Mouse (Mus musculus) stomach, embryonic 14.5 days (tissue): ENCODE data around the gene Golga4. TPM values are rescaled to one million over a fixed set of nuclear protein-coding genes. Genes with fewer than 3 reads are reported as not detected.

Source experiments
- ATAC-seq: fragments of 200-750 bp; cut with Nextera tagmentation; 2 replicates; pipeline ENCODE4 v1.8.0; 2017; ENCODE audit warnings: low read depth, moderate TSS enrichment; ENCODE audit not compliant: insufficient number of reproducible peaks, insufficient read depth, low FRiP score
- H3K27ac ChIP-seq: fragments of 300-500 bp; sonication (generic); 2 replicates; pipeline ENCODE4 v1.5.1; 2014; ENCODE audit warnings: mild to moderate bottlenecking, low read length, moderate library complexity, mixed read lengths
- H3K27me3 ChIP-seq: fragments of 300-500 bp; sonication (generic); 2 replicates; pipeline ENCODE4 v1.6.1; 2014; ENCODE audit warnings: low read length, control low read depth, mixed read lengths; ENCODE audit not compliant: control insufficient read depth, insufficient read depth
- H3K36me3 ChIP-seq: fragments of 300-500 bp; sonication (generic); 2 replicates; pipeline ENCODE4 v1.6.1; 2014; ENCODE audit warnings: mild to moderate bottlenecking, control low read depth, low read length, moderate library complexity, mixed read lengths; ENCODE audit not compliant: control insufficient read depth, insufficient read depth
- H3K4me1 ChIP-seq: fragments of 300-500 bp; sonication (generic); 2 replicates; pipeline ENCODE4 v1.6.1; 2014; ENCODE audit warnings: low read length, control low read depth, mixed read lengths; ENCODE audit not compliant: control insufficient read depth, insufficient read depth
- H3K4me2 ChIP-seq: fragments of 300-500 bp; sonication (generic); replicated peaks from 2 replicates; pipeline ENCODE4 v1.6.1; 2014; ENCODE audit warnings: low read depth, low read length, control low read depth
- H3K4me3 ChIP-seq: fragments of 300-500 bp; sonication (generic); 2 replicates; pipeline ENCODE4 v1.5.1; 2014; ENCODE audit warnings: low read depth, low read length, control low read depth
- H3K9ac ChIP-seq: fragments of 300-500 bp; sonication (generic); replicated peaks from 2 replicates; pipeline ENCODE4 v1.6.1; 2014; ENCODE audit warnings: low read depth, mild to moderate bottlenecking, control low read depth, low read length, moderate library complexity, mixed read lengths
- H3K9me3 ChIP-seq: fragments of 300-500 bp; sonication (generic); 2 replicates; pipeline ENCODE4 v1.6.1; 2016; ENCODE audit warnings: low read depth, low read length, control low read depth; ENCODE audit not compliant: control insufficient read depth
- WGBS: fragments of 180-500 bp; shearing (Covaris S2); extraction: QIAGEN DNeasy Blood & Tissue Kit; methylation state at CpG from one replicate; pipeline ENCODE4 v1.1.7; 2014; 5-methylcytosine and 5-hydroxymethylcytosine counted together
- polyA plus RNA-seq: library from polyadenylated mRNA; unstranded; fragments of >200 nt; fragmentation: Nextera tagmentation; extraction: Ambion mirVana; gene quantifications from 2 replicates; pipeline ENCODE4 v1.2.1, GENCODE M21; 2014

Golga4 gene
- polyA plus RNA-seq, 1 experiment from 2014 or later: 73.4 TPM

DNA sequence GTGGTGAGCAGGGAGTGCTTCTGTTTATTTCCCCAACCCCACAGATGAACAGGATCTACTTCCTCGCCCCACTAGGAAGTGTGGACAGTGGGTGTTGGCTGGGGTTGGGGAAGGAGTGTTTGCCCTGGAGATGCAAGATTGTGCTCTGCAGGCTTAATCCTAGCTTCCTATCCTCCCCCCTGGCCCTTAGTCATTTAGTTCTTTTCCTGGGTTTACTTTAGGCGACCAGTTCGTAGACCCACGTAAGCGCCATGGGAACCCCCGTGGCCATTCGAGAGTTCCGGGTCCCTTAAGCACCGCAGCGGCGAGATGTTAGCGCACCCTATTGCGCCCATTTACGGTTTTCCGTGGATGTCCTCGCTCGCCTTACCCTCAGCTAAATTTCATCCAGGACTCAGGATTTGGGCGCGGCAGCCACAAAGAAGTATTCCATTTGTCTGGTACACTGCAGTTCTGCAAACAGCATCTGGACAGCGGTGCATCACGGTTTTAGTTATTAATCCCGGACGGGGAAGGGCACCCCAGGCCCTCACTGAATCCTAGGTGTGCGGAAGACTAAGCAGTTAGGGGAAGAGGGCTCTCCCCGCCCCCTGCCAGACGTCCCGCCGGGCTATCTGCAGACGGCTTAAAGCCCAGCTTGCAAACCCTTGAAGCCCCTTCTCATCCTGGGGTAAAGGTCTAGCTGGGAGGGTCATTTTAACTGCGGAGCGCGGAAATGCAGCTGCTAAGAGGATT lies 19.5 kb upstream of the Golga4 start:
- H3K9ac ChIP-seq: no peak overlapping the region
- H3K27ac ChIP-seq: no peak overlapping the region
- peaks cover 13% of the 10 kb centered on the region; the same call in 1 of the 2 replicates for H3K4me1 ChIP-seq
- no peak for ATAC-seq
- H3K4me2 ChIP-seq: no peak overlapping the region
- H3K27me3 ChIP-seq: peaks cover 57% of the 10 kb centered on the region
- peak overlapping the region; percentile 3; the same call in 1 of the 2 replicates for H3K4me3 ChIP-seq
- no peaks in the 10 kb centered on the region for H3K36me3 ChIP-seq
- WGBS: 2% methylated on average over 32 of the region's 32 CpGs
- H3K9me3 ChIP-seq: no peaks in the 10 kb centered on the region

DNA sequence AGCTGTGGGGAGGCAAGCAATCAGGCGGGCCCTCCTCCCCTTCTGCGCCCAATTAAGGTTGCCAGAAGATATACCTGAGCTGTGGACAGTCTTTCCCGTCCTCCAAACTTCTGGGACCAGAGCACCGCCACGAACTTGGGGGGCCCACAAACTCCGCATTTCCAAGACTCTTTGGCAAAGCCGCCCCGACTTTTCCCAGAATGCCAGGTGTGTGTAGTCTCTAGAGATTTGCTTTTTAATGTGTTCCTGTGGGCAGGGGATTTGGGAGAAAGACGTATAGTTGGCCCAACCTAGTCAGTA lies 19.0 kb upstream of the Golga4 start:
- Histone ChIP-seq H3K27ac (no peak overlapping the region), H3K4me3 (peak overlapping the region; percentile 3; the same call in 1 of the 2 replicates), H3K27me3 (peaks cover 52% of the 10 kb centered on the region), H3K9ac (no peak overlapping the region), H3K9me3 (no peaks in the 10 kb centered on the region), H3K4me1 (peaks cover 13% of the 10 kb centered on the region; the same call in 1 of the 2 replicates), H3K4me2 (no peak overlapping the region), H3K36me3 (no peaks in the 10 kb centered on the region)
- under 1% methylated on average over 9 of the region's 9 CpGs for WGBS
- no peak for ATAC-seq

DNA sequence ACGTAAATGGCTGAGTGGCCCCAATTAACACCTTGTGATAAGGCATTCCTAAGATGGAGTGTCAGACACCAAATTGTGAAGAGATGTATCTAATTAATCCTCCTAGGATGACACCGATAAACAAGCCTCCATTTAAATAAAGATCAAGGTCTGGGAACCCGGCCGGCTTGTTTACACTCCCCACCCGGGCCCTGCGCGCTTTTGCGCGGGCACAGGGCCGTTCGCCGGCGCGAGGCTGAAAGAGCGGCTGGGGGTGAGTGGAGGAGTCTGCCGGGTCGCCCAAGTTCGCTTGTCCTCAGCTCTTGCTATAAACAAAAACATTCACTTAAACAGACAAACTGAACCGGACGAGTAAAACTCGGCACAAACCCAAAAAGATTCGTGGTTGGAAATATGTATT lies 18.4 kb upstream of the Golga4 start:
- H3K4me1 ChIP-seq: peaks cover 13% of the 10 kb centered on the region; the same call in 1 of the 2 replicates
- H3K27ac ChIP-seq: no peak overlapping the region
- H3K9ac ChIP-seq: no peak overlapping the region
- peaks cover 47% of the 10 kb centered on the region for H3K27me3 ChIP-seq
- WGBS: under 1% methylated on average over 22 of the region's 22 CpGs
- H3K36me3 ChIP-seq: no peaks in the 10 kb centered on the region
- H3K4me2 ChIP-seq: peak overlapping the region; percentile 42
- no peaks in the 10 kb centered on the region for H3K9me3 ChIP-seq
- H3K4me3 ChIP-seq: peak overlapping the region; percentile 25
- ATAC-seq: no peak

DNA sequence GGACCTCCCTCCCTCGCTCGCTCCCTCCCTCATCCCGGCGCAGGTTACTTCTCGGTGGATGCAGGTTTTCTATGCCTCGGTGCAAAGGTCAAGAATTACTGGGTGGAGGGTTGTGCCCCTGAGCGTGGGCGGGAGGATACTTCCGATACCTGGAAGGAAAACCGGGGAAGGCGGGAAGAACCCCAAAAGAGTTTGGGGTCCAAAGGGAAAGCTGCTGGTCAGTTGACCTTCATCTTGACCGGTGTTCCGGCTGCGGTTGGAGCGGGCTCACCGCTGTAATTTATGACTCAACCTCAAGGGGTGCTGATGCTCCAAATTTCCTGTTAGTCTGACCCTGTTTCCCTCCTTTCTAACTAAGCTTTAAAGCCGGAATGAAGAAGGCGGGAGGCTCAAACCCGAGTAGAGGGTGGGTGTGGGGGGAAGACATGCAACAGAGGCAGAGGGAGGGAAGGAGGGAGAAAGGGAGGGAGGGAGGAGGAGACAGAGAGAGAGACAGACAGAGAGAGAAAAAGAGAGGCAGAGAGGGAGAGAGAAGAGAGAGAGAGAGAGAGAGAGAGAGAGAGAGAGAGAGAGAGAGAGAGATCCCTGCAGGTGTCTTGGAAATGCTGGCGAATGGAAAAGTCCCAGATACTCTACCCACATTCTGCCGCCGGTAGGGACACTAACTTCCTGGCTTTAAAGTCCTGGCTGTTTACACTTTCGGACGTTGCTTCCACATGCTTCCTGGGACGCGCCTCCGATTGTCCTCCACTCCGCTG lies 17.8 kb upstream of the Golga4 start:
- peak overlapping the region; percentile 42 for H3K4me2 ChIP-seq
- H3K36me3 ChIP-seq: no peaks in the 10 kb centered on the region
- peaks cover 13% of the 10 kb centered on the region; the same call in 1 of the 2 replicates for H3K4me1 ChIP-seq
- no peak overlapping the region for H3K27ac ChIP-seq
- H3K9ac ChIP-seq: no peak overlapping the region
- WGBS: under 1% methylated on average over 28 of the region's 28 CpGs
- H3K4me3 ChIP-seq: peak overlapping the region; percentile 25
- H3K9me3 ChIP-seq: no peaks in the 10 kb centered on the region
- peaks cover 43% of the 10 kb centered on the region for H3K27me3 ChIP-seq
- ATAC-seq: peak; percentile 40; the same call in 1 of the 2 replicates

DNA sequence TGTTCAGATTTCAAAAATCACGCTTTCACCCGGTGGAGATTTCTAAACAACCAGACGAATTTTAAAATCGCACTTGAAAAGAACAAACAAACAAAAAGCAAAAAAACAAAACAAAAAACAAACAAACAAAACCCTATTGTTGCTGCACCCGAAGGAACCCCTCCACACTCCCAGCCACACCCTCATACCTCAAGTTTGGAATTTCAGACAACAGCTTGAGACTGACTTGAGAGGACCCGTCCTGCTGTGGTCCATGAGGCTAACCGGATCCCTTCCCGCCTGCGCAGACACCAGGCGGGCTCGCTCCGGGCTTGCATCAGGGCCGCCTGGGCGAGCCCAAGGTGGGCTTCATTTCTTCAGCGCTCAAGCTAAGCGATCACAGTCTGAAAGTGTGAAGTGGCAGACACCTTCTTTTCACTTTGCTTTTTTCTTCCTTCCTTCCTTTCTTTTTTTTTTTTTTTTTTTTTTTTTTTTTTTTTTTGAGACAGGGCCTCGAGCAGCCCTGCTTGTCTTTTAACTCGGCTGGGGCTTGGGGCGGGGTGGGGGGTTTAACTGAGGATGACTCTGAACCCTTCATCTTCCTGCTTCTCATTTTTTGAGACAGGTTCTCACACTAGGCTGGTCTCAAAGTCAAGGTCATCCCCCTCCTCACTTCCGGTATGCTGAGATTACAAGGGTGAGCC lies 17.0 kb upstream of the Golga4 start:
- Histone ChIP-seq H3K4me1 (peaks cover 13% of the 10 kb centered on the region; the same call in 1 of the 2 replicates), H3K4me3 (peak overlapping the region; percentile 25), H3K4me2 (peak overlapping the region; percentile 42), H3K9ac (no peak overlapping the region), H3K36me3 (no peaks in the 10 kb centered on the region), H3K27ac (no peak overlapping the region), H3K9me3 (no peaks in the 10 kb centered on the region), H3K27me3 (peaks cover 36% of the 10 kb centered on the region)
- WGBS: under 1% methylated on average over 20 of the region's 20 CpGs
- ATAC-seq: no peak

DNA sequence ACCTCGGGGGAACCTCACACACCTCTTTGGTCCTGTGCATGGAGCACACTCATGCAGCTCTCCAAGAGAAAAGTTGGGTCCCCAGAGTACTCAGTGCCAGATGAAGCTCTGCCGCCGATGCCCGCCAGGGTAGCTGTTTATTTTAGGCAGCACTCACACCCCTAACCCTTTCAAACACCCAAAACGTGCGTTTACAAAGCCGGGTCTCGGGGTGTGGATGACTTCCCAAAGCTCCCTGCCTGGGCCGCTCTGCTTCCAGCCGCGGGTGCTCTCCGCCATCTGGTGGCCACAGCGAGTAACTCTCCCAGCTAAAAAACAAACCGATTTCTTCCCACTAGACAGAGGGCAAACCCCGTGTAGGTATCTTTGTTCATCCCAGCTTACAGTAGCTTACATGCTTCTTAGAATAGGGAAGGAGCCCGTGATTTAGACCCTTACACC lies 16.5 kb upstream of the Golga4 start:
- Histone ChIP-seq H3K9ac (no peak overlapping the region), H3K27ac (no peak overlapping the region), H3K27me3 (peaks cover 31% of the 10 kb centered on the region), H3K4me2 (peak overlapping the region; percentile 42), H3K4me3 (peak overlapping the region; percentile 25), H3K9me3 (no peaks in the 10 kb centered on the region), H3K4me1 (peaks cover 13% of the 10 kb centered on the region; the same call in 1 of the 2 replicates), H3K36me3 (no peaks in the 10 kb centered on the region)
- ATAC-seq: peak; percentile 67
- WGBS: under 1% methylated on average over 16 of the region's 16 CpGs

DNA sequence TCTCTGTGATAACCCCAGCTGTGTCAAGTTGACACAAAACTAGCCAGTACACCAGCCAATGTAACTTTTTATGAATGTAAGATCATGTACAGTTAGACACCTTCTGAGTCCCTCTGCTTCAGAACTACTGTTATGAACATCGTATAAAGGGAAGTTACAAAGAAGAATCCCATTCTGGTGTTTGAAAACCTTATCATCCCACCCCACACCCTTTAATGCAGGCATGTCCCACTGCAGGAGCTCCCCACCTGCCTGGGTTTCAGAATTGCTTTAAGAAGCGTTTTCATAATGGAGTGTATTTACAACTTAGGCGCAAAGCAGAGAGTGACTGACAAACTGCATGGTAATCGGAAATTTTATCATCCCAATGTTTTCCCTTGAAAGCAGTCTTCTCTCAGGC lies 14.9 kb upstream of the Golga4 start:
- no peak overlapping the region for H3K27ac ChIP-seq
- no peak overlapping the region for H3K9ac ChIP-seq
- H3K4me3 ChIP-seq: no peak overlapping the region
- ATAC-seq: no peak
- no peak overlapping the region for H3K4me2 ChIP-seq
- H3K9me3 ChIP-seq: no peaks in the 10 kb centered on the region
- H3K27me3 ChIP-seq: peaks cover 21% of the 10 kb centered on the region
- peaks cover 13% of the 10 kb centered on the region; the same call in 1 of the 2 replicates for H3K4me1 ChIP-seq
- no peaks in the 10 kb centered on the region for H3K36me3 ChIP-seq
- 84% methylated on average over 4 of the region's 4 CpGs for WGBS
